Mouse (Mus musculus): Measurements from ENCODE around the gene Amer2. TPM values are rescaled to one million over a fixed set of nuclear protein-coding genes. Genes with fewer than 3 reads are reported as not detected.

Amer2 gene
- polyA plus RNA-seq, 1 experiment from 2014 or later, result 0.40 TPM

GRCm38 (mm10) chr14:60414691-60415090 lies 41.6 kb downstream of the Amer2 start:
- WGBS, result 65% methylated on average over 8 of the region's 8 CpGs

GRCm38 (mm10) chr14:60417924-60418323 lies 44.9 kb downstream of the Amer2 start:
- TF ChIP-seq CTCF (IDR thresholded peaks at IDR 0.05; ENCODE audit: low read depth), result no peak
- no peak overlapping the region for H3K4me3 ChIP-seq (ENCODE audit: low read depth, low read length)
- ATAC-seq, result no peak
- no peaks in the 10 kb centered on the region for H3K4me1 ChIP-seq (replicated peaks; ENCODE audit: control insufficient read depth, insufficient read depth, low read length)
- H3K27me3 ChIP-seq (replicated peaks; ENCODE audit: control insufficient read depth, insufficient read depth, low read length), result no peaks in the 10 kb centered on the region
- H3K27ac ChIP-seq (ENCODE audit: low read depth, low read length), result no peak overlapping the region
- H3K36me3 ChIP-seq (ENCODE audit: control insufficient read depth, insufficient read depth), result no peaks in the 10 kb centered on the region
- no peak overlapping the region for H3K9ac ChIP-seq (ENCODE audit: low read depth, low read length)
- 82% methylated on average over 5 of the region's 5 CpGs for whole genome bisulfite sequencing
- H3K4me2 ChIP-seq (replicated peaks; ENCODE audit: low read depth), result no peak overlapping the region
- 0 out of 2 replicates have a peak, but pooled peaks cover 2% of the 10 kb centered on the region for H3K9me3 ChIP-seq (ENCODE audit: control insufficient read depth)

More at GRCm38 (mm10) chr14:60414691-60415090, 41.6 kb downstream of the Amer2 start:
- Histone ChIP-seq H3K36me3 (ENCODE audit: control insufficient read depth, insufficient read depth) (no peaks in the 10 kb centered on the region), H3K4me3 (ENCODE audit: low read depth, low read length) (no peak overlapping the region), H3K4me1 (replicated peaks; ENCODE audit: control insufficient read depth, insufficient read depth, low read length) (0 out of 2 replicates have a peak, but pooled peaks cover under 1% of the 10 kb centered on the region), H3K27ac (ENCODE audit: low read depth, low read length) (no peak overlapping the region), H3K9ac (ENCODE audit: low read depth, low read length) (no peak overlapping the region), H3K9me3 (ENCODE audit: control insufficient read depth) (0 out of 2 replicates have a peak, but pooled peaks cover 2% of the 10 kb centered on the region), H3K4me2 (replicated peaks; ENCODE audit: low read depth) (no peak overlapping the region), H3K27me3 (replicated peaks; ENCODE audit: control insufficient read depth, insufficient read depth, low read length) (no peaks in the 10 kb centered on the region)
- TF ChIP-seq CTCF (IDR thresholded peaks at IDR 0.05; ENCODE audit: low read depth), result no peak
- ATAC-seq, result no peak

GRCm38 (mm10) chr14:60422920-60423319 lies 49.9 kb downstream of the Amer2 start:
- H3K4me2 ChIP-seq (replicated peaks; ENCODE audit: low read depth), result no peak overlapping the region
- H3K27ac ChIP-seq (ENCODE audit: low read depth, low read length), result no peak overlapping the region
- 89% methylated on average over 2 of the region's 2 CpGs for WGBS
- TF ChIP-seq CTCF (IDR thresholded peaks at IDR 0.05; ENCODE audit: low read depth), result no peak
- H3K4me3 ChIP-seq (ENCODE audit: low read depth, low read length), result no peak overlapping the region
- H3K27me3 ChIP-seq (replicated peaks; ENCODE audit: control insufficient read depth, insufficient read depth, low read length), result no peaks in the 10 kb centered on the region
- H3K9ac ChIP-seq (ENCODE audit: low read depth, low read length), result no peak overlapping the region
- H3K36me3 ChIP-seq (ENCODE audit: control insufficient read depth, insufficient read depth), result no peaks in the 10 kb centered on the region
- ATAC-seq, result no peak
- no peaks in the 10 kb centered on the region for H3K9me3 ChIP-seq (ENCODE audit: control insufficient read depth)
- H3K4me1 ChIP-seq (replicated peaks; ENCODE audit: control insufficient read depth, insufficient read depth, low read length), result peaks cover 5% of the 10 kb centered on the region; the same call in 1 of the 2 replicates

GRCm38 (mm10) chr14:60424174-60424573 lies 51.1 kb downstream of the Amer2 start:
- Histone ChIP-seq H3K9me3 (ENCODE audit: control insufficient read depth) (no peaks in the 10 kb centered on the region), H3K27ac (ENCODE audit: low read depth, low read length) (no peak overlapping the region), H3K4me3 (ENCODE audit: low read depth, low read length) (no peak overlapping the region), H3K4me2 (replicated peaks; ENCODE audit: low read depth) (no peak overlapping the region), H3K27me3 (replicated peaks; ENCODE audit: control insufficient read depth, insufficient read depth, low read length) (no peaks in the 10 kb centered on the region), H3K9ac (ENCODE audit: low read depth, low read length) (no peak overlapping the region), H3K36me3 (ENCODE audit: control insufficient read depth, insufficient read depth) (no peaks in the 10 kb centered on the region), H3K4me1 (replicated peaks; ENCODE audit: control insufficient read depth, insufficient read depth, low read length) (peaks cover 5% of the 10 kb centered on the region; the same call in 1 of the 2 replicates)
- 20% methylated on average over 3 of the region's 3 CpGs for WGBS
- peak; percentile 53; the same call in 1 of the 2 replicates for ATAC-seq
- no peak for TF ChIP-seq CTCF (IDR thresholded peaks at IDR 0.05; ENCODE audit: low read depth)

GRCm38 (mm10) chr14:60425553-60425952 lies 52.5 kb downstream of the Amer2 start:
- 83% methylated on average over 7 of the region's 7 CpGs for WGBS
- H3K9me3 ChIP-seq (ENCODE audit: control insufficient read depth), result no peaks in the 10 kb centered on the region
- TF ChIP-seq CTCF (IDR thresholded peaks at IDR 0.05; ENCODE audit: low read depth), result no peak
- no peak for ATAC-seq
- peaks cover 5% of the 10 kb centered on the region; the same call in 1 of the 2 replicates for H3K4me1 ChIP-seq (replicated peaks; ENCODE audit: control insufficient read depth, insufficient read depth, low read length)
- H3K36me3 ChIP-seq (ENCODE audit: control insufficient read depth, insufficient read depth), result no peaks in the 10 kb centered on the region
- H3K27ac ChIP-seq (ENCODE audit: low read depth, low read length), result no peak overlapping the region
- no peaks in the 10 kb centered on the region for H3K27me3 ChIP-seq (replicated peaks; ENCODE audit: control insufficient read depth, insufficient read depth, low read length)
- H3K4me2 ChIP-seq (replicated peaks; ENCODE audit: low read depth), result no peak overlapping the region
- no peak overlapping the region for H3K9ac ChIP-seq (ENCODE audit: low read depth, low read length)
- no peak overlapping the region for H3K4me3 ChIP-seq (ENCODE audit: low read depth, low read length)

GRCm38 (mm10) chr14:60427896-60428295 lies 54.8 kb downstream of the Amer2 start:
- Histone ChIP-seq H3K9ac (ENCODE audit: low read depth, low read length) (no peak overlapping the region), H3K27me3 (replicated peaks; ENCODE audit: control insufficient read depth, insufficient read depth, low read length) (no peaks in the 10 kb centered on the region), H3K36me3 (ENCODE audit: control insufficient read depth, insufficient read depth) (no peaks in the 10 kb centered on the region), H3K27ac (ENCODE audit: low read depth, low read length) (no peak overlapping the region), H3K9me3 (ENCODE audit: control insufficient read depth) (no peaks in the 10 kb centered on the region), H3K4me1 (replicated peaks; ENCODE audit: control insufficient read depth, insufficient read depth, low read length) (peaks cover 5% of the 10 kb centered on the region; the same call in 1 of the 2 replicates), H3K4me2 (replicated peaks; ENCODE audit: low read depth) (no peak overlapping the region), H3K4me3 (ENCODE audit: low read depth, low read length) (no peak overlapping the region)
- 25% methylated on average over 3 of the region's 3 CpGs for WGBS
- no peak for ATAC-seq
- TF ChIP-seq CTCF (IDR thresholded peaks at IDR 0.05; ENCODE audit: low read depth), result no peak

- no peak for ATAC-seq
- Histone ChIP-seq H3K27me3 (replicated peaks; ENCODE audit: control insufficient read depth, insufficient read depth, low read length) (no peaks in the 10 kb centered on the region), H3K4me2 (replicated peaks; ENCODE audit: low read depth) (no peak overlapping the region), H3K27ac (ENCODE audit: low read depth, low read length) (no peak overlapping the region), H3K36me3 (ENCODE audit: control insufficient read depth, insufficient read depth) (no peaks in the 10 kb centered on the region), H3K4me3 (ENCODE audit: low read depth, low read length) (no peak overlapping the region), H3K4me1 (replicated peaks; ENCODE audit: control insufficient read depth, insufficient read depth, low read length) (no peaks in the 10 kb centered on the region), H3K9ac (ENCODE audit: low read depth, low read length) (no peak overlapping the region), H3K9me3 (ENCODE audit: control insufficient read depth) (no peaks in the 10 kb centered on the region)
- no peak for TF ChIP-seq CTCF (IDR thresholded peaks at IDR 0.05; ENCODE audit: low read depth)
- 76% methylated on average over 6 of the region's 6 CpGs for WGBS
Observed at GRCm38 (mm10) chr14:60429513-60429912, 56.5 kb downstream of the Amer2 start.
